Mouse (Mus musculus) lung, postnatal 0 days (tissue): ENCODE data around the gene Pmp22. TPM values are rescaled to one million over a fixed set of nuclear protein-coding genes. Genes with fewer than 3 reads are reported as not detected.

Source experiments
- ATAC-seq: fragments of 200-750 bp; cut with Nextera tagmentation; 2 replicates; pipeline ENCODE4 v1.8.0; 2017; ENCODE audit warnings: moderate library complexity
- DNase-seq: peaks from one replicate; pipeline ENCODE4 v3.0.0-alpha.2; 2016; ENCODE audit warnings: low spot score
- H3K27ac ChIP-seq: fragments of 300-500 bp; sonication (generic); 2 replicates; pipeline ENCODE4 v1.5.1; 2014; ENCODE audit warnings: antibody characterized with exemption, mild to moderate bottlenecking, low read length, mixed read lengths
- H3K27me3 ChIP-seq: fragments of 300-500 bp; sonication (generic); replicated peaks from 2 replicates; pipeline ENCODE4 v1.6.1; 2014; ENCODE audit warnings: low read length, mixed read lengths; ENCODE audit not compliant: insufficient read depth
- H3K36me3 ChIP-seq: fragments of 300-500 bp; sonication (generic); 2 replicates; pipeline ENCODE4 v1.6.1; 2014; ENCODE audit warnings: low read length, mixed read lengths; ENCODE audit not compliant: insufficient read depth
- H3K4me1 ChIP-seq: fragments of 300-500 bp; sonication (generic); 2 replicates; pipeline ENCODE4 v1.6.1; 2014; ENCODE audit warnings: antibody characterized with exemption, low read depth, low read length, mixed read lengths; ENCODE audit not compliant: insufficient read depth
- H3K4me2 ChIP-seq: fragments of 300-500 bp; sonication (generic); replicated peaks from 2 replicates; pipeline ENCODE4 v1.6.1; 2014; ENCODE audit warnings: low read depth, mild to moderate bottlenecking, low read length, moderate library complexity, mixed read lengths
- H3K4me3 ChIP-seq: fragments of 300-500 bp; sonication (generic); 2 replicates; pipeline ENCODE4 v1.5.1; 2014; ENCODE audit warnings: low read depth, low read length
- H3K9ac ChIP-seq: fragments of 300-500 bp; sonication (generic); replicated peaks from 2 replicates; pipeline ENCODE4 v1.6.1; 2014; ENCODE audit warnings: low read depth, mild to moderate bottlenecking
- H3K9me3 ChIP-seq: fragments of 300-500 bp; sonication (generic); 2 replicates; pipeline ENCODE4 v1.6.1; 2016; ENCODE audit warnings: low read length, mixed read lengths
- CTCF ChIP-seq: IDR thresholded peaks from 2 replicates; pipeline ENCODE4 v1.5.1; 2016; ENCODE audit warnings: antibody characterized with exemption, mild to moderate bottlenecking
- EP300 ChIP-seq: IDR thresholded peaks from 2 replicates; pipeline ENCODE4 v1.6.1; 2016; ENCODE audit warnings: antibody characterized with exemption, mild to moderate bottlenecking, control low read depth
- WGBS: fragments of 180-500 bp; shearing (Covaris S2); extraction: QIAGEN DNeasy Blood & Tissue Kit; methylation state at CpG from one replicate; pipeline ENCODE4 v1.1.7; 2014; 5-methylcytosine and 5-hydroxymethylcytosine counted together
- polyA plus RNA-seq: library from polyadenylated mRNA; unstranded; fragments of >200 nt; fragmentation: Nextera tagmentation; extraction: Ambion mirVana; gene quantifications from 2 replicates; pipeline ENCODE4 v1.2.1, GENCODE M21; 2015

Gene Pmp22
- polyA plus RNA-seq, 1 experiment from 2014 or later: 539 TPM

DNA sequence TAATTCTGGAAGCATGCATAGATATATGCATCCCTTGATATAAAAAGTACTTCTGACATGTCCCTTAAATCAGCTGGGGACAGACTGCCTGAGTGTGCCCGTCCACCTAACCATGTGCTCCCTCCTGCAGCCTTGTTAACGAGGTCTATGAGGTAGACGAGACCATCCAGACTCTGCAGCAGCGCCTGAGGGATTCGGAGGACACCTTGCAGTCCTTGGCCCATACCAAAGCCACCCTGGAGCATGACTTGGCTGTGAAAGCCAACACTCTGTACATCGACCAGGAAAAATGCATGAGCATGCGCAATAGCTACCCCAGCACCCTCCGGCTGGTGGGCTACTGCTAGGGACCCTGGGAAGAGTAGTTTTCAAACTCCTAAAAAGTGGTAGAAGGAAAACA is 34.3 kb upstream of the Pmp22 start:
- Histone ChIP-seq H3K4me2 (no peak overlapping the region), H3K4me1 (peaks cover 4% of the 10 kb centered on the region; the same call in 1 of the 2 replicates), H3K36me3 (no peaks in the 10 kb centered on the region), H3K9me3 (no peaks in the 10 kb centered on the region), H3K4me3 (no peak overlapping the region), H3K27ac (no peak overlapping the region), H3K27me3 (no peaks in the 10 kb centered on the region), H3K9ac (no peak overlapping the region)
- DNase-seq (no peak), ATAC-seq (no peak)
- TF ChIP-seq CTCF (no peak), EP300 (no peak)
- 91% methylated on average over 8 of the region's 8 CpGs for WGBS

DNA sequence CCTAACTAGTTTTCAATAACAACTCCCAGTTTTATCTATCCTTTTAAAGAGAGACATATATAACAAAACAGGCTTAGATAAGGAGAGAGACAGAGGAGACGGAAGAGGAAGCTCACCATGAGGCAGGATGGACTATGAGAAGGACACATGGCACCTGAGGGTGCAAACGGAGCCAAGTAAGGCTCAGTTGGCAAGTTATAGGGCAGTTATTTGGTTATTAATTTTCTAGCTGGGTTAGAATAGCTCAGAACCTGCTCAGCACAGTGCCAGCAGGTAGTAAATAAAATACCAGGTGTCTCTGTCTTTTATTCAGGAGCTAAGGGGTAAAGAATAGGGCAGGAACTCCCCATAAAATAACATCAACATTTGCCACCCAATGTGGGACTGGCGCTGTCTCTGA is 30.8 kb upstream of the Pmp22 start:
- Histone ChIP-seq H3K9me3 (no peaks in the 10 kb centered on the region), H3K9ac (no peak overlapping the region), H3K36me3 (no peaks in the 10 kb centered on the region), H3K4me2 (no peak overlapping the region), H3K27me3 (no peaks in the 10 kb centered on the region), H3K4me3 (no peak overlapping the region), H3K4me1 (no peaks in the 10 kb centered on the region; the same call in 1 of the 2 replicates), H3K27ac (no peak overlapping the region)
- 85% methylated on average over 3 of the region's 3 CpGs for WGBS
- no peak for ATAC-seq
- TF ChIP-seq EP300 (no peak), CTCF (no peak)
- no peak for DNase-seq

DNA sequence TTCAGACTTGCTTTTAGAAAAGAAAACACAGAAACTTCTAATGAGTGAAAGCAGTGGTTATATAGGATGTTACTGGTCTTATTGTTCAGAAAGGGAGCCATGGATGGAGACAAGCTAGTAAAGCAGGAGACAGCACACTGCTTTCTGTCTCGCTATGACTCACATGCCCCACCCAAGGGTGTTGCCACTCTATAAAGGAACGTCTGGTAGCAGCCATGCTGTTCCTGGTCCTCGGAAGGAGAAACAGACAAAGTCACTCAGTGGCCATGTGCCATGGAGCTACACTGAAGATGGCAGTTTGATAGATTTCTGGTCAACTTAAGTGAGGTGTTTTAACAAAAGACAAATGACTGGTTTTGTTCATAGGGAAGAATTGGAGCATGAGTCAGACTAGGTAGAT is 29.4 kb upstream of the Pmp22 start:
- H3K27ac ChIP-seq: no peak overlapping the region
- 62% methylated on average over 3 of the region's 3 CpGs for WGBS
- no peak overlapping the region for H3K9ac ChIP-seq
- no peak overlapping the region for H3K4me2 ChIP-seq
- no peaks in the 10 kb centered on the region for H3K4me1 ChIP-seq
- H3K27me3 ChIP-seq: no peaks in the 10 kb centered on the region
- H3K4me3 ChIP-seq: no peak overlapping the region
- DNase-seq (no peak), ATAC-seq (peak; percentile 54; the same call in 1 of the 2 replicates)
- no peak for TF ChIP-seq CTCF
- TF ChIP-seq EP300: 0 out of 2 replicates have a peak, but pooled peaks have one; percentile 20
- no peaks in the 10 kb centered on the region for H3K9me3 ChIP-seq
- no peaks in the 10 kb centered on the region for H3K36me3 ChIP-seq

DNA sequence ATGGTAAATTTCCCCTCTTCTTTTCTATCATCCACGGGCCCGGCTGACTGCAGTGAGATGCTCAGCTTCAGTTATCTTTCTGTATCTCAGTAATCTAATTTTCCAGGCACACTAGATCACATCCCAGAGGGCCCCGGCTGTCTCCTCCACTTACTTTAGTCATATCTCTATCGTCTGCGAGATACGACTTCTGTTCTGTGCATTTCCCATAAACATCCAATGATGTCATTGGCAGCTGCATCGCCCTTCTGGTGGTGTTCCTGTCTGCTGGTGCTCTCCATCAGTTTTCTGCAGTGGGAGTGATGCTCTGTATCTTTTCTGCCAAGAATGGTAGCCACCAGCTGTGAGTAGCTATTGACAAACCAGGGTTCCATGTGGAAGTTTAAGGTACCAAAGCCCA is 25.5 kb upstream of the Pmp22 start:
- 72% methylated on average over 7 of the region's 7 CpGs for WGBS
- Histone ChIP-seq H3K27me3 (no peaks in the 10 kb centered on the region), H3K4me2 (no peak overlapping the region), H3K4me1 (no peaks in the 10 kb centered on the region), H3K9ac (no peak overlapping the region), H3K9me3 (no peaks in the 10 kb centered on the region), H3K4me3 (no peak overlapping the region), H3K27ac (no peak overlapping the region), H3K36me3 (no peaks in the 10 kb centered on the region)
- TF ChIP-seq CTCF: no peak
- TF ChIP-seq EP300: no peak
- DNase-seq: no peak
- ATAC-seq: no peak

DNA sequence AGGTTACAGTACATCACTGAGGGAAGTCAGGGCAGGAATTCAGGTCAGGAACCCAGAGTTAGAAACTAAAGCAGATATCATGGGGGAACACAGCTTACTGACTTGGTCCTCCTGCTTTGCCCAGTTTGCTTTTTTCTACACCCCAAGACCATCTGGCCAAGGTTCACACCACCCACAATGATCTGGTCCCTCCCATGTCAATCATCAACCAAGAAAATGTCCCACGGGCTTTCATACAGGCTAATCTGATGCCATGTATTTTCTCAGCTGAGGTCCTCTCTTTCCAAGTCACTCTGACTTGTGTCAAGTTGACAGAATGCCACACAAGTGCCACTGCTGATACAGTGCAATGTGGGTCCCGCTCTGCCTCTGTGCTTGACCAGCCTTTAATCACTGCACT is 24.8 kb upstream of the Pmp22 start:
- no peak overlapping the region for H3K4me3 ChIP-seq
- no peak overlapping the region for H3K9ac ChIP-seq
- H3K36me3 ChIP-seq: no peaks in the 10 kb centered on the region
- H3K27me3 ChIP-seq: no peaks in the 10 kb centered on the region
- H3K27ac ChIP-seq: no peak overlapping the region
- TF ChIP-seq CTCF: no peak
- no peak for TF ChIP-seq EP300
- DNase-seq (no peak), ATAC-seq (no peak)
- H3K4me2 ChIP-seq: no peak overlapping the region
- 82% methylated on average over 2 of the region's 2 CpGs for WGBS
- no peaks in the 10 kb centered on the region for H3K4me1 ChIP-seq
- no peaks in the 10 kb centered on the region for H3K9me3 ChIP-seq

DNA sequence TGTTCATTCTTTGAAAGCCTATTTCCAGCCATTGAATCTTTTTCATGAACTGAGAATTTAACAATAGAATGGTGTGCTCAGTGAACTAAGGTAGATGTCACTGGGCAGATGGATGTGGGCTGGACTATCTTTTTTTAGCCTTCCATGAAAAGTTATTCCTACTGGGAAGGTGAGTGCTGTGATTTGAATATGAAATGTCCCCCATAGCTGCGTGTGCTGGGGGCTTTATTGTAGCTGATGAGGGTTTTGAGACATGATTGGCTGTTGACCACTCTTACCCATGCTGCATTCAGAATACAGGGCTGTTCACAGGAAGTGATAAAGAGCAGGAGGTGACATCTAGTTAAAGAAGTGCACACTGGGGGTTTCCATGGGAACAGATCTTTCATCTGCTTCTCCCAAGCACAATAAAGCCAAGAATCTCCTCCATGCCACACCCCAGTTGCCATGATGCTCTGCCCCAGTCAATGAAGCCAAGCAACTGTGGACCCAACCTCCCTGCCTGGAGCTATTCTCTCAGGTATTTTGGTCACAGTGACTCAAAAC is 19.5 kb upstream of the Pmp22 start:
- Histone ChIP-seq H3K27me3 (no peaks in the 10 kb centered on the region), H3K9me3 (no peaks in the 10 kb centered on the region), H3K4me2 (no peak overlapping the region), H3K36me3 (no peaks in the 10 kb centered on the region), H3K4me3 (no peak overlapping the region), H3K27ac (no peak overlapping the region), H3K9ac (no peak overlapping the region), H3K4me1 (peaks cover 3% of the 10 kb centered on the region; the same call in 1 of the 2 replicates)
- TF ChIP-seq EP300 (no peak), CTCF (no peak)
- ATAC-seq: no peak
- no peak for DNase-seq
- 65% methylated on average over 1 of the region's 1 CpGs for WGBS

DNA sequence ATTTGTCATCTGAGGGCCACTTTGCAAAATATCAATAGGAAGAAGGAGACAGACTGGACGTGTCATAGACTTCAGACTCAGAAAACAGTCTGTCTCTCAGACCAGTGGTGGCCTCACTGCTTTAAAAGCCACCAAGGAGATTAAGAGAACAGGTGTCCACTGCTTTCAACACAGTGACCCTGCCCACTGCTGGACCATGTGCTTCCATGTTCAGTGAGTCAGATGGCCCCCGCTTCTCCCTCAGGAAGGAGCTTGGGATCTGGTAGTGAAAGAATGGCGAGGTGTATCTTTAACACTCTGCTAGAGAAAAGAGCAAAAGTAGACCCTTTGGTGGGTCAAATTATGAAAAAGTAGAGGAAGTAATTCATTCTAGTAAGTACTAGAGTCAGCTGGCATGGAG is 18.5 kb upstream of the Pmp22 start:
- DNase-seq (no peak), ATAC-seq (no peak)
- Histone ChIP-seq H3K36me3 (no peaks in the 10 kb centered on the region), H3K4me1 (peaks cover 9% of the 10 kb centered on the region; the same call in 1 of the 2 replicates), H3K4me2 (no peak overlapping the region), H3K27me3 (no peaks in the 10 kb centered on the region), H3K9ac (no peak overlapping the region), H3K9me3 (no peaks in the 10 kb centered on the region), H3K27ac (no peak overlapping the region), H3K4me3 (no peak overlapping the region)
- 84% methylated on average over 3 of the region's 3 CpGs for WGBS
- TF ChIP-seq CTCF (no peak), EP300 (no peak)
